Mouse (Mus musculus): ENCODE measurements around the gene Zfp746.

DNA sequence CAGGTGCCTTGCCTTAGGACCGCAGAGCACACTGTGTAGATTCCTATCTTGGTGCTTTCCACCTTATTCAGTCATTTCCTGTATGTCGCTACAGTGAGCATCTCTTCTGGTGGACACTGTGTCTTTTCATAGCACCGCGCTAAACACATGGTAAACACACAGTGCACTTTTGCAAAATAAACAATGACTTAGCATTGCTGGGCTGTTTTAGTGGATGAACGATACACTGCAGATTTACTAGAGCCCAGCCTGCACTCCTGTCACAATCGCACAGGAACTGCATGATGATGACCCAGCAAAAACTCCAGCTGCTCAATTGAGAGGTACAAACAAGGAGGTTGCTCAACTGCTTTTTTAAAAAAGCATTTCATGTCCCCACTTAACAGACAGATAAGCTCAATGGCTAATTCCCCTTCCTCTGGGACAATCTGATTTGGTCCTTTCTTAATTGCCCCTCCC lies 2.6 kb downstream of the Zfp746 start:
- TF ChIP-seq ZC3H11A (IDR thresholded peaks at IDR 0.05; ENCODE audit: borderline replicate concordance, low read depth, low read length): no peak
- TF ChIP-seq ZNF384 (IDR thresholded peaks at IDR 0.05; ENCODE audit: low read depth, low read length): no peak

Measured in ES-E14 (cell line).